Mouse (Mus musculus) adrenal gland (tissue): ENCODE measurements around the gene Ankfy1.
"Not testable (repeated sequence)": the region's sequence is repeated elsewhere in the genome, so short reads cannot be mapped to it uniquely, and the experiment has no call there.

ENCODE experiments used
- intact Hi-C: fragments of 180-260 bp; cut with DNase I; formaldehyde crosslinking; loops from one replicate; pipeline ENCODE4 v1.15.1; 2025
- long read RNA-seq, 2 experiments: library from polyadenylated mRNA; unstranded; transcript quantifications; one replicate each; pipeline ENCODE4 v2.0.0; 2020; ENCODE audit warnings: borderline replicate concordance in 1 of 2; ENCODE audit not compliant: insufficient replicate concordance in 1 of 2

Ankfy1 gene
- long read RNA-seq, experiment 1, full-length matches to known transcripts = 1 of 10 reads
- long read RNA-seq, experiment 1, partial matches to known transcripts = 3 of 10 reads
- long read RNA-seq, experiment 1, other reads (novel, unspliced or antisense) = 6 of 10 reads
- long read RNA-seq, experiment 2, partial matches to known transcripts = 1 of 9 reads
- long read RNA-seq, experiment 2, other reads (novel, unspliced or antisense) = 8 of 9 reads

DNA sequence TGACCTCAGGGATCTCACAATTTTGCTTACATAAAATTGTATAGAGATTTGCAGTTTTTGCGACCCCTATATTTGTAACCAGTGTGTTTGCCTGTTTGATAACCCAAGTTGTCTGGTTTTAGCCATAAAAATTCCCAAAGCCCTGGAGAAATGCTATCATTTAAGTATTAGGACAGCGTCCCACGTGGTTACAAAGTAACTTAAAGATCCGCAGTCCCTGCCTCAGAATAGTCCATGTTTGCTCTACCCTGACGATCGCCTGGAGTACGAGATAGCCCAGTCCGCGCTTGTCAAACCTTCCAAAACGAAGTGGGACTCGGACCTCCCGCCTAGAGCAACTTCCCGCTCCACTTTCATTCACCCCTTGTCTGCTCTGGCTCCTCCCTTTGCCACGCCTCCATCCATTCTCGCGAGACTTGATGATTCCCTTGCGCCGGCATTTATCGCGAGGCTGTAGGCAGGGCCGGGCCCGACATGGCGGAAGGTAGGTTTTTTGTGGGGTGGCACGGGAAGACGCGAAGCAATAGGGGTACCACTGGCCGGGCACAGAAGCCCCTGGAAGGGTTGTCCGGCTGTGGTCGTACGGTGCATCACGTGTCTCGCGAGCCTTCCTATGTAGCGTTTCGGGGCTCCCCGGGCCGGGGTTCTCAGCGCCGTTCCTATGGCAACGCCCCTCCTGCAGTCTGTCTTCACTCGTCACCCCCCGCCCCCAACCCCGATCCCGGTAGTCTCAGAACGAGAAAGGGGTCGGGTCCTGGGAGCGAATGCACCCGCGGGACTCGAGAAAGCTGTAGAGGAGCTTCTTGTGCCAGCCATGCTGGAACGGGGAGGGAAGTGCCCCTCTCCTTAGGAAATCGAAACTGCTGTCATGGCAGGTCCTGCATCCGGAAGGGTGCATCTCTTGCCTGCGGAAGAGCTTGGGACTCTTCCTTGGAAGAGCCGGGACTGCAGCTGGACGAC is at the start of gene Ankfy1:
Gene Ankfy1, plus strand, starts transcription at position 456 of the 960 bp plus-strand sequence.
- intact Hi-C loops = no loop called here

DNA sequence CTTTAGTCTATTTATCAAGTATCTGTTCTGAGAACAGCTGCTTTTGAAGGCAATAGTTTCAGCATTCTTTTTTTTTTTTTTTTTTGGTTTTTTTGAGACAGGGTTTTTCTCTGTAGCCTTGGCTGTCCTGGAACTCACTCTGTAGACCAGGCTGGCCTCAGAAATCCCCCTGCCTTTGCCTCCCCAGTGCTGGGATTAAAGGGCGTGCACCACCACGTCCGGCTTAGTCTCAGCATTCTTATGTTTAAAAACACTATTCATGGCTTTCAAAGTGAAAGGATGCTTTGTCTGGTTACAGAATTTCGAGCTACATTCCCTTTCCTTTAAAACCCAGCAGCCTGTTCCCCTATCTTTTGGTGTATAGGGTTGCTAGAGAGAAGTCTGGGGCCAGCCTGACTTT is 47.1 kb upstream of the Ankfy1 start:
- intact Hi-C loops = no loop called here

DNA sequence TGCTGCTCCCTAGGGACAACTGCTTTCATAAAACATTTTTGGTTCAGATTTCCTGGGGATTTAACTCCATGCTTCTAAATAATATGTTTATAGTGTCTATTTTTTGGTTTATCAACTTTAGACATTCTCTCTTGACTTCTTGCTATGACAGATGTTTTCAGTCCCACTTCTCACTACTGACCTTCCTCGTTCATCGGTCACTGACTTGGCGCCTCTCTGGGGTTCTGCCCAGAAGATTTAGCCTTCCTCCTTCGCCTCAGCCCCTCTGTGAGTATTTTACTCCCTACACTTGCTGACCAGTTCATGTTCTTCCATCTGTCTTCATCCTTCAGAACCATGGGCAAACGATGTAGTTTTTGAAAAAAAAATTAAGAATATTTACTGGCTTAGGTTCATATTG is 44.4 kb upstream of the Ankfy1 start:
- intact Hi-C loops = no loop called here

DNA sequence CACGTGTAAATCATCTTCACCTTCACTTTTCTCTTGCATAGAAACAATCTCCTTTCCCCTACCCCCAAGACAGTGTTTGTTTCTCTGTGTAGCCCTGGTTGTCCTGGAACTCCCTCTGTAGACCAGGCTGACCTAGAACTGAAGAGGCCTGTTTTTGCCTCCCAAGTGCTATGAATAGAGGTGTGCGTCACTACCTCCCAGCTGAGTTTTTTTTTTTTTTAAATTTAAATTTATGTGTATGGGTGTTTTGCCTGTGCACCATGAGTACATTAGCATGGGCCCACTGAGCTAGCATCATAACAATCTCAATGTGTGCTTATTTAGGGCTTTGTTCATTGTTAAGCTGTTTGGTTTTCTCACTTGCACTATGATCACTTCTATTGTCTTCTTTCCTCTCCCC is 39.5 kb upstream of the Ankfy1 start:
- intact Hi-C loops = no loop called here

DNA sequence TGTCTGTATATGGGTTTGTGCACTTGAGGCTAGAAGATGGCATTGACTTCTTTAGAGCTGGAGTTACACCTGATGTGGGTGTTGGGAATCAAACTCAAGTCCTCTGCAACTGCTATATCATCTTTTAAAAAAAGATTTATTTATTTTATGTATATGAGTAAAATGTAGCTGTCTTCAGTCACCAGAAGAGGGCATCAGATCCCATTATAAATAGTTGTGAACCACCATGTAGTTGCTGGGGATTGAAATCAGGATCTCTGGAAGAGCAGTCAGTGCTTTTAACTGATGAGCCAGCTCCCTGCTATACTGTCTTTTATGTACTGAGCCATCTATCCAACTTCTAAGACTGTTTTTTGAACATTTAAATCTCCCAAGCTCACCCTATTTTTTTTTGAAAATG is 29.9 kb upstream of the Ankfy1 start:
- intact Hi-C loops = loop anchor here (10.0 kb wide), 1 partner anchor 65 kb away; no protein-coding TSS in a partner anchor

DNA sequence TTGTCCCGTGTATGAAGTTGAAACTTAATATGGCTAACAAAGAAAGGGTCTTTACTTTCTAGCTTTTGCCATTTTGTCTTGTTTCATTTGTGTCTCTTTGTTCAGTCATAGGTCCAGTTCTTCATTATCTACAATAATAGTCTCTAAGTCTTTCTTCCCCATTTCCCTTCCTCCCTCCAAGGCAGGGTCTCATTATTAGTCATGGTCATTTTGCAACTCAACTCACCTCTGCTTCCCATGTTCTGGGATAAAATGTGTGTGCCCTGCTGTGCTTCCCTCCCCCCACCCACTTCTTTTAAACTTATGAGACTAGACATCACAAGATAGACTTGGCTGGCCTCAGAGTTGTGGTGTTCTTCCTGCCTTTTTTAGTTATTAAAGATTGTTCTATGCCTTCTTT is 29.4 kb upstream of the Ankfy1 start:
- intact Hi-C loops = loop anchor here (10.0 kb wide), 1 partner anchor 64 kb away; no protein-coding TSS in a partner anchor

DNA sequence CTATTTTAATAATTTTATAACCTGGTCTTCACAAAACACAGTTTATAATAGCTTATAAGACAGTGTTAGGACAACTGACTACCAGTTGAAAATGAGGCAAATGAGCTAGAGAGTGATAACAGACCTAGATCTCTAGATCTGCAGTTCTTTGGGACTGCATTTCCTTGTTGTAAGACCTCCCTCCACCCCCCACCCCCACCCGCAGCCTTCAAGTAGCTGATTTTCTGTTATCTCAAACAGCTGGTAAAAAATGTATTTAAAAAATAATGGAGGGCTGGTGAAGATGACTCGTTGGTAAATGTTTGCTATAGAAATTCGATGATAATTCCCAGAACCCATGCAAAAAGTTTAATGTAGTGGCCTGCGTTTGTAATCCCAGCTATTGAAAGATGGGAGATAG is 25.2 kb upstream of the Ankfy1 start:
- intact Hi-C loops = loop anchor here (10.0 kb wide), 1 partner anchor 60 kb away; no protein-coding TSS in a partner anchor

DNA sequence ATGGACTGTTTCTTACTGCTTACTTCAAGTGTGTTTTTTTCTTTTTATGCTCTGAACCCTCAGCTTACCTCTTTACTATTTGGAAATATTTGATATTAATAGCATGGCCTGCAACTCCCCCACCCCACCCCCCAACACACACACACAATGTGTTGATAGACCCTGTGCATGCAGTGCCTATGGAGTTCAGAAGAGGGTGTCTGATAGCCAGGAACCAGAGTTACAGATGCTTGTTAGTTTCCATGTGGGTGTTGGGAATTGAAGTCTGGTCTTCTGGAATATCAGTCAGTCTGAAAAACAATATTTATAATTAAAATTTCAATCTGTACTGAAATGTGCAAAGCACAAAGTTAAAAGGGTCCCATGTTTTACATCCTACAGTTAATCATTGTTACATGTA is 19.2 kb upstream of the Ankfy1 start:
- intact Hi-C loops = no loop called here

DNA sequence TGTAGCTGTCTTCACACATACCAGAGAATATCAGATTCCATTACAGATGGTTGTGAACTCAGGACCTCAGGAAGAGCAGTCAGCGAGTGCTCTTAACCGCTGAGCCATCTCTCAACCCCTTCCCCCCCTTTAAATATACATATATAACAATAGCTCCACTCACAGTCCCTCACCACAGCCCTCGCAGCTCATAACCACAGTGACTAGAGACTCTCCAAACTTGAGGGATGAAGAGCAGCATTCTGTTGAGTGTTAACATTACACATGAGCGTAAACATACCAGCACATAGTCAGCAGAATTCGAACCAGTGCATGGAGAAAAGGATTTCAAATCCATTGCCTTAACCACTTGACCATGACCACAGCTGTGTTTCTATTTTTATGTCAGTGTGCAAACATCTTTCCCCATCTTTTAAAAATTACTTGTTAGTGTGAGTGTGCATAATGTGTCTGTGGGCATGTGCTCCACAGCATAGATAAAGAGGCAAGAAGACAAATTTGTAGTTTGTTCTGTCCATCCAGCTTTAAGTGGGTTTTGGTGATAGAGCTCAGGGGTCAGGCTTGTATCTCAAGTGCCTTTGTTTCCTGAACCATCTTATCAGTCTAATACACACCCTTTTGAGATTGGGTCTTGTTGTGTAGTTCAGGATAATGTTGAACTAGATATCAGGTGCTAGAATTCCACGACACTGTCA is 18.4 kb upstream of the Ankfy1 start:
- intact Hi-C loops = no loop called here

DNA sequence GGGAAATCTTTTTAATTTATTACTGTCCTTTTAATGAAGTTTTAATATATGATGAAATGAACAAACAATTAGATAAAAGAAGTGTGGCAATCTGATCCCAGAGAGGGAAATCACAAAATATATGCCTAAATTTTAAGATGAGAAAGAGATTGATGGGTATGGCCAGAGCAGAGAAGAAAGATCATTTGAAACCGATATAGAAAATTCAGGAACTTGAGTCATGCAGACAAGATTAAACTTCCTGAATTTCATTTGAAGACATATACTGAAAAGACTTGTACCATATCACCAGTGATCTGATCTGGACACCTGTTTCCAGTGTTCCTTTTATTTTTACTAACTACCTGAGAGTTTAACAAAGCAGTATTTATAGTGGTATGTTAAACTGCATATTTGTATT is 17.4 kb upstream of the Ankfy1 start:
- intact Hi-C loops = no loop called here

DNA sequence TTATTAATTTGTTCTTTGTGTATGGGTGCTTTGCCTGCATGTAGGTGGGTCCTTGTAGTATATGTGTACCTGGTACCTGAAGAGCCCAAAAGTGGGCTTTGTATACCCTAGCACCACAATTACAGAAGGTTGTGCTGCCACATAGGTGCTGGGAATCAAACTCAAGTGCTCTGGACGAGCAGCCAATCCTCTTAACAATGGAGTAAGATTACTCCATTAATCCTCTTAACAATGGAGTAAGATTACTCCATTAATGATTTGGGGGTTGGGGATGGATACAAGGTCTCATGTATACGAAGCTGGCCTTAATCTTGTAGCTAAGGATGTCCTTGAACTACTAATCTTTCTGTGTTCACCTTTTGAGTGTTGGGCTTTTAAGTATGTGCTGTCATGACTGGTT is 14.5 kb upstream of the Ankfy1 start:
- intact Hi-C loops = no loop called here

DNA sequence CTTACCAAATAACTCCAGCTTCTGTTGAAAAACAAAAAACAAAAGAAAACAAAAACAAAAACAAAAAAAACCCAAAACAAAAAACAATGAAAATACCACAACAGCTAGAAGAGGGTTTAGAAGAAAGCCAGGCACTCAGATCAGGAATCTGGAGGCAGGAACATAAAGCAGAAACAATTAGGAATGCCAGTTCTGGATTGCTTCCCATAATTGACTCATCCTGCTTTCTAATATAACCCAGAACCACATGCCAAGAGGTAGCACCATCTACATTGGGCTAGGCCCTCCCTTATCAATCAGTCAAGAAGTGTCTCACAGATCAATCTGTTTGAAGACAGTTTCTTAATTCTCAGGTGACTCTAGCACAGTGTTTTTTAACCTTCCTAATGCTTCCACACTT is 9.1 kb upstream of the Ankfy1 start:
- intact Hi-C loops = no loop called here

DNA sequence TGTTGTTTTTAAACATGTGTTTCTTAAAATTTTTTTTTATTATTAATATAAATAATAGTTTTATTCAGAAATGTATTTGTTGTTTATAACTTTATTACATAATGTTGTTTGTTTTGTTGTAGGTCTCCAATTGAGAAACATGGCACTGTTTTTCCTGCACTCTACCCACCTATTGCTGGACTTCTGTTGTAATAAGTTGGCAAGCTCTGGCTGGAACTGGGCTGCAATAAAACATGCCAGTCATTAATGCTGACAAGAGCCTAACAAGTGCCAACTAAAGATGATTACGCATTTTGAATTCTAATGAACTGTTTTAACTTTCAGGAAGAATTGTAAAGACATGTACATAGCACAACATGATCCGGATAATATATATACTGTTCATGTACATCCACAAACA is 6.4 kb upstream of the Ankfy1 start:
- intact Hi-C loops = no loop called here

DNA sequence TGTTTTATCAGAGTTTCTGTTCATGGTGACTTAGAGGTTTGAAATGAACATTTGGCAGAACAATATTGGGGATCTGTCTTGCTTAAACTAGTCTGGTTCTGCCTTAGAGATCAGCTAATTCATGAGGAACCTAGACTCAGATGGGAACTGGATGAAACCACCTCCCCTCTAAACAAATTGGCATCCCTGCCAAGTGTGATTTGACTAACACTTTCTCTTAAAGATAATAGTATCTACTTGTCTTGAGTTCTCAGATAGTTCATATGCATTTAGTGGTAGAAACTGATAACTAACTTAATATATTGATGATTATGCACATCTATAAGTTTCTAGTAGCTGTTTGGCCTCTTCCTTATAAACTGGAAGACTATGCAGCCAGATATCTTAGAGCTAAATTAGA is 3.1 kb upstream of the Ankfy1 start:
- intact Hi-C loops = no loop called here

DNA sequence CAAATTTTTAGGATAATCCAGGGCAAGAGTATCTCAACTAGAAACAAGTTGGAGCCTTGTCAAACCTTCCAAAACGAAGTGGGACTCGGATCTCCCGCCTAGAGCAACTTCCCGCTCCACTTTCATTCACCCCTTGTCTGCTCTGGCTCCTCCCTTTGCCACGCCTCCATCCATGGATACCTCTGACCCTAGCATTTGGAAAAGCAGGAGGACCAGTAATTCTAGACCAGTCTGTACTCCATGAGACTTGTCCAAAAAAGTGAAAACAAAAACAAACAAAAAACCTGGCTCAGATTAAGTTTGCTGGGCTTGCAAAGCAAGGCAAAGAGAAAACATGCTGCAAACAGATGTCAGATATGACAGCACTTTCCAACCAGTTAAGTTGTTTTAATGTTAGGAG is 1.6 kb upstream of the Ankfy1 start:
- intact Hi-C loops = no loop called here

DNA sequence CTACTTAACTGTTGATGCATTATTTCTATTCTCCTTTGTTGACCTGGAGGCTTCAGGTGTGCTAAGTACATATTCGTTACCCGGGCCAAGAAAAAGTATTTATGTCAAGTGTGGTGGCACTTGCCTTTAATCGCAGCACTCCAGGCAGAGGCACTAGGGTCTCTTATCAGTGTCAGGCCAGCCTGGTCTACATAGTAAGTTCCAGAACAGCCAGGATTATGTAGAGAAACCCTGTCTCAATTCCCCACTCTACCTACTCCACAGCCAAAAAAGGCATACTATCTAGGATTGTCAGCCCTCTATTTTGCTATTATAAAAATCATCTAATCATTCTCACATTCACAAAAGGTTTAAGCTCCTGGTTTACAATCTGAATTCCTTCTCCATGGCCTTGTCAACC is 691 bp upstream of the Ankfy1 start:
- intact Hi-C loops = no loop called here

DNA sequence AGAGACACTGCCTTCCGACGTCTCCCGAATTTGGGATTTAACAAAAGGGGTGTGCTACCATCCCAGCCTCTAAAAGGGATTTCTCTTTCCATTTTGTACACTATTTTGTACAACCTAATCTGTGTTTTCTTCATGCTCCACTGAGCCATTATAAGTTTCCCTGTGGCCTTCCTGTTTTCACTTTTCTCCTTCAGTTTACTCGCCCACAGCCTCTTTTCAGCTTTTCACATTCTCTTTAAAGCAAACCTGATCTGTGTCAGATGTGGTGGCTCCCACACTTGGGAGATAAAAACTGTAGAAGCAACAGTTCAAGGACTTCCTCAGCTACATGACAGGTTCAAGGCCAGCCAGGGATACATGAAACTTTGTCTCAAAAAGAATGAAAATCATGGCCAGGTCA is 2.5 kb downstream of the Ankfy1 start:
- intact Hi-C loops = no loop called here

DNA sequence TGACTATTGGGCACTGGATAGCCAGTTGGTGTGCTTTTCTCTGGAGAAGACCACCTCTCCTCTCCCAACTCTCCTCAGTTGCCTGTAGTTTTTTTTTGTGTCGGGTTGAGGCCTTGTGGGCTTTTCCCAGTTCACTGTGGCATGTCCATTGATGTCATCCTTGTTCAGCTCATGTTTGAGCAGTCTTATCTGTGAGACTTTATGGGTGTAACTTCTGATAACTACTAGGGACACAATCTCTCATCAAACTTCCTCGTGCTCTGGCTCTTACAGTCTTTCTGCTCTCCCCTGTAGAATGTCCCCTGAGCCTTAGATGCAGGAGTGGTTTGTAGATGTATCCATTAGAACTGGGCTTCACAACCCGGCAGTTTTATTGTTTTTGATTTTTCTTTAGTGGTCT is 5.2 kb downstream of the Ankfy1 start:
- intact Hi-C loops = no loop called here

DNA sequence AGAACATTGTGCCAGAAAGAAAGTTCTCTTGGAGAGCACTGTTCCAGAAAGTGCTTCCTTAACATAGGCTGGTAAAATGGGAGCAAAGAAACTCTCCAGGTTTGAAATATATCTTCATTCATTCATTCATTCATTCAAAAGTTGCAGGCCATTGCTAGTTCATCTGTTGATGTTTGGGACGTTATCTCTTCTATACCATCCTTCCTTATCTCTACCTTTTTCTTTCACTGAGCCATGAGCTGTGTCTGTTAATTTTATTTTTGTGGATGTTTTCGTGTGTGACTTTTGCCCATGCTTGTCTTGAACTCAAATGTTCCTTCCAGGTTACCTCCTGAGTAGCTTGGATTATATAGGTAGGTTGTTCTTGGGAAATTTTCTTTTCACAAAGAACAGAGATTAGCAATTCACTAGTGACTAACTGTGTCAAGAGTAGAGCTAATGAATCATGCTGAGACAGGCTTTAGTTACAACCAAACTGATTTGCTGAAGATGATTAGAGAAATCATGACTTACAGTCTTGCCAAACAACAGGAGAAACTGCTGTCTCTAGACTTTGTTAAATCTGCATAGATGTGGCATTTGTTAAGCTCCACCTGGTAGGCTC is 6.7 kb downstream of the Ankfy1 start:
- intact Hi-C loops = no loop called here

DNA sequence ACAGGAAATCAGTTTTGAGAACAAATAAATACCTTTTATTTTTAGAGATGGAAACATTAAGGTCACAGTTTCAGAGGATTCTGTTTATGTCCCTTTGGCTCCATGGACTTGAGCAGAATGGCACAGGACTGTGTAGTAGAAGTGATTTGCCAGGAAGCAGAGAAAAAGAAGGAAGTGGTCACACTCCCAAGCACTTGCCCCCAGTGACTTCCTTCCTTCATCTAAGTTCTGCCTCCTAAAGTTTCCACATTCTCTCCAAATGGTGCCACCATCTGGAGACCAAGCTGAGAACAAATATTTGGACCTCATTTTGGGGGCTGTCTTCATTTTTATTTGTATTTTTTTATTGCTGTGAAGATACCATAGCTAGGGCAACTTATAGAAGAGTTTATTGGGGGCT is 7.5 kb downstream of the Ankfy1 start:
- intact Hi-C loops = no loop called here

DNA sequence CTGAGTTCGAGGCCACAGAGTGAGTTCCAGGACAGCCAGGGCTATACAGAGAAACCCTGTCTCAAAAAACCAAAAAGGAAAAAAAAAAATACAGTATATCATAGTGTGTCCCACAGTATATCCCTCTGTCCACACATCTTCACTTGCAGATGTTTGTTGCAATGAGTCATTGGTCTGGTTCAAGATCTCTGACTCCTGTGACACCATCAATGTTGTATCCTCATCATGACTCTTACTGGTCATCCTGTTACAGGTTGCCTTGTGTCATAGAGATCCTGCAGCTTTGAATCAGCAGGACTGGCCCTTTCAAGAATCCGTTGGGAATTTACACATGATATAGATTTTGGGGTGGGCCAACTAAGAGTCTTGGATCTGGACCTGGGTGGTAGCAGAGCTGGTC is 15.3 kb downstream of the Ankfy1 start:
- intact Hi-C loops = not testable (repeated sequence)

DNA sequence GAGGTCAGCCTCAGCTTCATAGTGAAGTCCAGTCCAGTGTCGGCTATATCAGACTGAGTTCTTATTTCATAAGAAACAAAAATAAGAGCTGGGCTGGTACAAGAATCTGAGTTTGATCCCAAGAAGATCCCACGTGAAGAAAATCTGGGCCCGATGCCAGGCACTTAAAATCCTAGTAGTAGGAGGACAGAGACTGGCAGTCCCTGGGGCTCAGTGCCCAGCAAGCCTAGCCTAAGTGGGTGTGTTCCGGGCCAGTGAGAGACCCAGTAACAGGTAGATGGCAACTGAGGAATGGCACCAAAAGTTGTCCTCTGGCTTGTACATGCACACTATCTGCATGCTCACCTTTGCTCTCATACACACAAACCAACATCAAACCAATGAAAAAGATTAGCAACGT is 22.9 kb downstream of the Ankfy1 start:
- intact Hi-C loops = no loop called here
